Mouse (Mus musculus): ENCODE data around the gene Orai3.

- TF ChIP-seq CTCF (IDR thresholded peaks at IDR 0.05; ENCODE audit: low read depth, low read length): no peak
- TF ChIP-seq GATA2 (IDR thresholded peaks at IDR 0.05; ENCODE audit: borderline replicate concordance, low read depth, low read length): no peak
Observed at GRCm38 (mm10) chr7:127820836-127821509, 51.4 kb downstream of the Orai3 start.

All from G1E (cell line).